Mouse (Mus musculus): Measurements from ENCODE around the gene Adss. TPM values are rescaled to one million over a fixed set of nuclear protein-coding genes. Genes with fewer than 3 reads are reported as not detected.
A peak's percentile ranks its signal among the peaks of the same experiment; 100 is the strongest.

The Adss gene
- polyA plus RNA-seq, 1 experiment from 2014 or later = 43.9 TPM

DNA sequence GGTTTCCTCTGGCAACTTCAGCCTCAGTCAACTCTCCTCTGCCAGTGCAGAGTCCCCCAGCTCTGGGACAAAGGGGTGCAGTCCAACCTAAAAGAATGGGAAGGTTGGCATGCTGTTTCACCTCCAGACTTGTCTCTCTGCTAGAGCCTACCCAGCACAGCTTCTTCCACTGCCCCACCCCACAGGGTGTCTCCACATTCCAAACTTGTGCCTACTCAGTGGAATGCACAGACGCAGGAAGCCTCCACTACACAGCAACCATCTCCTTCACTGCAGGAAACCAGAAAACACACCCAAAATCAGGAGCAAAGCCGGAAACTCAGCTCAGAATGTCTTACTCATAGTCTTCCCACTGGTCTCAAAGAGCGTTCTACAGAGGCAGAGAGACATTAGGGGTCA lies 77.3 kb downstream of the Adss start:
- peaks cover 5% of the 10 kb centered on the region; the same call in 1 of the 2 replicates for H3K4me1 ChIP-seq
- H3K4me3 ChIP-seq = no peak overlapping the region
- ATAC-seq = peak; percentile 81
- H3K27me3 ChIP-seq = peaks cover 60% of the 10 kb centered on the region
- WGBS = 71% methylated on average over 3 of the region's 3 CpGs
- no peak overlapping the region for H3K4me2 ChIP-seq
- no peak overlapping the region for H3K27ac ChIP-seq
- no peak overlapping the region for H3K9ac ChIP-seq
- H3K9me3 ChIP-seq (replicated peaks) = no peaks in the 10 kb centered on the region
- no peaks in the 10 kb centered on the region for H3K36me3 ChIP-seq (ENCODE audit: poor library complexity, severe bottlenecking)

DNA sequence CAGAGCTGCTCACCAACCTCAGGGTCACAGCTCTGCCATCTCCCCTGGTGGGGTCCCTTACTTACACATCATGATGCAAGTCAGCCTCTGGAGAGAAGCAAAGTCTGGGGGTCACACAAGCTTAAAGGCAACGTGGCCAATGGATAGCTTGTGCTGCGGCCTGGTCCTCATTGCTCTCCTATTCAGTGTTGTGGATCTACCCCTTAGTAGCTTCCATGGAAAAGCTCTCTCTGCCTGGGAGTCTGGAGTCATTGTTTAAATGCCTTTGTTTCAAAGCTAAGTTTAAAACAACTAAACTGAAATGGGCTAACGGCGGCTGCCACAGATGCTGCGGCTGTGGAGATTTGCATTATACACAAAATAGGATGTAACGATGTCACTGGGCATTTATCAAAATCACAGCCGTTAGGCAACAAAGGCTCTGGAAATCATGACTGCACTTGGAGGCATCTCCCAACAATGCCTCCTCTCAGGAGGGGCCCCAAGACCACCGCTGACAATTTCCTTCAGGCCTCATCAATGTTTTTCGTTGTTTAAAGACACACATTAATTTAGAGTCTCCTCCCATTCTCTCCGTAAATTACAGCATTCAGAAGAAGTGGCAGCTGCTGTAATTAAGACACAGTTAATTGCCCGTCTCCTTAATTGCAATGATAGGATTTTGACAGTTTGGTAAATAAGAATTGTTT lies 77.8 kb downstream of the Adss start:
- no peaks in the 10 kb centered on the region for H3K36me3 ChIP-seq (ENCODE audit: poor library complexity, severe bottlenecking)
- ATAC-seq = peak; percentile 86

DNA sequence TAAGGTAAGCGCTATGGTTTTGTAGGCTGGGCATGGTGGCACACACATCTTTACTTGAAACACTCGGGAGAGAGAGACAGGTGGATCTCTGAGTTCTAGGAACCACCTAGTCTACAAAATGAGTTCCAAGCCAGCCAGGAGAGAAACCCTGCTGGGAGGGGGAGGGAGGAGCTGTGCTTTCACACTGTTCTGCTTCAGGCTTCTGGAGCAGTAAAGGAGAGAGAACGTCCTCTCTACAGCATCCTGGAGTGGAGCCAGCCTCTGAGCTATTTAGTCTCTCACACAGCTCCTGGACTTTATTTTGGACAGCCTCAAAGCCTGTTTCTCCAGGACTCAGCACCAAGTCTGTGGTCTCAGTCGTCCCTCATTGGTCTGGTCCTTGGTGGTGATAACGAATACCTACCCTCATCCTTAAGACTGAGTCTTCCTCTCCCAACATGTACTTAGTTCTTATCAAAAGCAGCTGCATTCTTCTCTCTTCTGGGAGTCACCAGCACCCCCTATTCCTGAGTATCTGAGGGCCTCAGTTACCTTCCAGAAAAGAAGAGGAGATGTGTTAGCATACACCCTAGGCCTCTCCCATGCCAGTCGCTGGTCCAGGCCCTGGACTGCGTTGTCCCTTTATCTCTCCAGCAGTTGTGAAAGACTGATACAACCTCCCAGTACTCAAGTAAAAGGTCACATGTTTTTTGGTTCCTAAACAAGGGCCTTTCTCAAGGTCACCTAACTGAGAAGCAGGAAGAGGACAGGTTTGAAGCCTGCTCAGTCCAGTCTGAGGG lies 79.1 kb downstream of the Adss start:
- Histone ChIP-seq H3K4me3 (no peak overlapping the region), H3K27me3 (peaks cover 47% of the 10 kb centered on the region), H3K36me3 (ENCODE audit: poor library complexity, severe bottlenecking) (no peaks in the 10 kb centered on the region), H3K9ac (no peak overlapping the region), H3K4me2 (no peak overlapping the region), H3K27ac (no peak overlapping the region), H3K4me1 (peaks cover 5% of the 10 kb centered on the region; the same call in 1 of the 2 replicates), H3K9me3 (replicated peaks) (no peaks in the 10 kb centered on the region)
- 83% methylated on average over 7 of the region's 7 CpGs for WGBS
- ATAC-seq = no peak

More for the DNA sequence above, 77.8 kb downstream of the Adss start:
- WGBS = 25% methylated on average over 11 of the region's 11 CpGs
- H3K4me3 ChIP-seq = no peak overlapping the region
- H3K9ac ChIP-seq = no peak overlapping the region
- H3K9me3 ChIP-seq (replicated peaks) = no peaks in the 10 kb centered on the region
- no peak overlapping the region for H3K4me2 ChIP-seq
- H3K4me1 ChIP-seq = peaks cover 5% of the 10 kb centered on the region; the same call in 1 of the 2 replicates
- H3K27me3 ChIP-seq = peaks cover 56% of the 10 kb centered on the region
- H3K27ac ChIP-seq = no peak overlapping the region

DNA sequence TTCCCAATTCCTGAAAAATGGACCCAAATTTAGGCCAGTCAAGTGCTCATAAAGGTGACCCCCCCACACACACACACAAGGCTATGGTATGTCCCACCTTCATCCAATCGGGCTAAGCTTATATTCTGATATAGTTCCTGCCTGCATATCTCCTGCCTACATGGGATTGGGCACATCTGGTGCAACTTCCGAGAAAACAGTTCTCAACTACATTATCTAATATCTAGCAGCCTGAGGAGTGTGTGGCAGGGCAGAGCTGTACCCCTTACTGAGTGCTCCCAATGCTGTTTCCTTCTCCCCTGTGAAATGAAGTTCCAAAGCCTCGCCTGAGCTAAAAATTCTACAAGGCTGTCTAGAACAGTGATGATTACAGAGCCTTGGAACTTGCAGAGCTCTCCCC lies 79.9 kb downstream of the Adss start:
- peaks cover 5% of the 10 kb centered on the region; the same call in 1 of the 2 replicates for H3K4me1 ChIP-seq
- H3K4me2 ChIP-seq = no peak overlapping the region
- peaks cover 47% of the 10 kb centered on the region for H3K27me3 ChIP-seq
- no peak for ATAC-seq
- no peaks in the 10 kb centered on the region for H3K36me3 ChIP-seq (ENCODE audit: poor library complexity, severe bottlenecking)
- H3K9me3 ChIP-seq (replicated peaks) = no peaks in the 10 kb centered on the region
- no peak overlapping the region for H3K9ac ChIP-seq
- WGBS = 84% methylated on average over 3 of the region's 3 CpGs
- H3K4me3 ChIP-seq = no peak overlapping the region
- H3K27ac ChIP-seq = no peak overlapping the region

DNA sequence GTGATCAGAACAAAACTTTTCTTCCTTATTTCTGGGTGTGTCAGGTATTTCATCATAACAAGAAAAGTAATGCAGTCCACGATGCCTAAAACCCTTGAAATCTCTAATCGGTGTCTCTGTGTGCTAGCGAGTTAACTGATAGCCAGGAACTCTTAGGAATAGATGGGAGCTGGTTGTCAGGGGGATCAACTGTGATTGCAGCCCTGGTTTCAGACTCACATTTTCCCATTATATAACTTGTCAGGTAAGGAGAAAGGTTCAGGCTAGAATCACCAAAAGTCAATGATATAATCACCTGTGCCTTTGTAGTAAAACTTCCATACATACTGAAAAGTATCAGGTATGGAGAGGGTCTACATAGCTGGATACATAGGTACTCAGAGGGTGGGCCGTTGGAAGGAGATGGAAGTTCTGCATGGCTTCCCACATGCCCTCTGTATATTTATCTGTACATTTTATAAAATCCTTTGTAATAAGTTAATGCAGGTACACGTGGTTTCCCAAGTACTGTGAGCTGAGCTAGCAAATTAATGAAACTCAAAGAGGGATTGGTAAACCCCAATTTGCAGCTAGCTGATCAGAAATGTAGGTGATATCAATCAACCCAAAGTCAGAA lies 81.8 kb downstream of the Adss start:
- Histone ChIP-seq H3K27me3 (peaks cover 35% of the 10 kb centered on the region), H3K36me3 (ENCODE audit: poor library complexity, severe bottlenecking) (no peaks in the 10 kb centered on the region), H3K4me1 (peaks cover 5% of the 10 kb centered on the region; the same call in 1 of the 2 replicates), H3K9ac (no peak overlapping the region), H3K4me3 (no peak overlapping the region), H3K27ac (no peak overlapping the region), H3K9me3 (replicated peaks) (peaks cover 6% of the 10 kb centered on the region), H3K4me2 (no peak overlapping the region)
- ATAC-seq = no peak
- 93% methylated on average over 5 of the region's 5 CpGs for WGBS

DNA sequence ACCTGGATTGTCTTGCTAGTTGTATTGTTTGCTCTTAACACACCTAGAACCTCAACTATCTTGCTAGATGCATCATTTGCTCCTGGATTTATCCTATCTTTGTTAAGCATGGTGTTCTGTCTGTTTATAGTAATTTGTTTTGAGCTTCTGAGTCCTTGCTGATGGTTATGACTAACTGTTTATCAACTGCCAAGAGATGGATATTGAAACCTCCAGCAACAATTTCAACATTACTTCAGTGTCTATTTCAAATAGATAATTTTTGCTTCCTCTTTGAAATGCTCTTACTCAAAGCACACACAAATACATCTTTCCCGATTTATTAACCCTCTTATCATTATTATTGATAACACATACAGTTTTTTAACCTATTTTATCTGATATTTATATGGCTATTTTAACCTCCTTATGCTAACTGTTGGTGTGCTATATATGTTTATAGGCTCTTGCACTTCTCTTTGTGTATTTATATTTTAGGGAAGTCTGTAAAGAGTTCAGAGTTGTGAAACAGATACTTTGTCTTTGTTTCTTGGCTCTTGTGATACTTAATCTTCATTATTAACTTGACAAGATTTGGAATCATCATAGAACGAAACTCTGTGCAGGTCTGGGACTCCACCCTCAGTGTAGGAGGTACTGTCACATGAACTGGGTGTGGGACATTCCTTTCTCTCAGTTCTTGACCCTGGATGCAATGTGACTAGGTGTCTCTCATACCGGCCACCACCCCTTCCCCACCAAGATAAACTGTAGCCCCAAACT lies 82.5 kb downstream of the Adss start:
- no peak overlapping the region for H3K27ac ChIP-seq
- H3K9ac ChIP-seq = no peak overlapping the region
- H3K9me3 ChIP-seq (replicated peaks) = peaks cover 6% of the 10 kb centered on the region
- no peaks in the 10 kb centered on the region for H3K36me3 ChIP-seq (ENCODE audit: poor library complexity, severe bottlenecking)
- 78% methylated on average over 3 of the region's 3 CpGs for WGBS
- H3K4me3 ChIP-seq = no peak overlapping the region
- peaks cover 5% of the 10 kb centered on the region; the same call in 1 of the 2 replicates for H3K4me1 ChIP-seq
- no peak for ATAC-seq
- H3K27me3 ChIP-seq = peaks cover 29% of the 10 kb centered on the region
- no peak overlapping the region for H3K4me2 ChIP-seq

Other genes starting within 250 kb of the Adss start
- not detected in 2 replicates for gene 1700016C15Rik, start 66.7 kb downstream of the Adss start, polyA plus RNA-seq (2015; fragmentation: Nextera tagmentation; extraction: Ambion mirVana)
- 0.10 TPM in 1 of 2 replicates, not detected in the other for gene Catspere2, start 186.9 kb upstream of the Adss start, polyA plus RNA-seq (2015; fragmentation: Nextera tagmentation; extraction: Ambion mirVana)

All from forebrain, embryonic 13.5 days (tissue).